Mouse (Mus musculus) left cerebral cortex, postnatal 4 days (tissue): Measurements from ENCODE around the gene Adap1. TPM values are rescaled to one million over a fixed set of nuclear protein-coding genes. Genes with fewer than 3 reads are reported as not detected.

ENCODE experiments used
- DNase-seq: peaks from one replicate; pipeline ENCODE4 v3.0.0-alpha.2; 2022
- intact Hi-C: fragments of 180-260 bp; cut with DNase I; formaldehyde crosslinking; loops from one replicate; pipeline ENCODE4 v1.15.1; 2025
- total RNA-seq, 2 experiments: library from RNA; stranded (reverse); gene quantifications; 2 replicates each; pipeline ENCODE4 v1.2.3; 2021

Adap1 gene
- total RNA-seq: 100 to 1,000 TPM; 219 to 247 TPM

GRCm38 (mm10) chr5:139325395-139325966, at the start of gene Adap1:
Adap1 (minus strand) TSS chr5:139325622.
- intact Hi-C loops: no loop called here
- peak; percentile 41 for DNase-seq

DNA sequence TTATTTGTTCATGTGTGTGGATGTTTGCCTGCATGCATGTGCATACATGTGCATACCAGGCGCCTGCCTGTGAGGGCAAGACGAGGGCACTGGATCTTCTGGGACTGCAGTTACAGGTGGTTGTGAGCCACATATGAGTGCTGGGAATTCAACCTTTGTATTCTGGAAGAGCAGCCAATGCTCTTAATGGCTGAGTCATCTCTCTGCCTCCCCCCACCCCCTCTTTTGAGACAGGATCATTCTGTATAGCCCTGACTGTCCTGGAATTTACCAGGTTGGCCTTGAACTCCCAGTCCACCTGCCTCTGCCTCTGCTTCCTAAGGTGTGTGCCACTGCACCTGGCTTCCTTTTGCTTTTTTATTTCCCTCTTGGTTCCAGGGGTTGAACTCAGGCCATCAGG, 49.4 kb upstream of the Adap1 start:
- DNase-seq: no peak
- intact Hi-C loops: no loop called here

DNA sequence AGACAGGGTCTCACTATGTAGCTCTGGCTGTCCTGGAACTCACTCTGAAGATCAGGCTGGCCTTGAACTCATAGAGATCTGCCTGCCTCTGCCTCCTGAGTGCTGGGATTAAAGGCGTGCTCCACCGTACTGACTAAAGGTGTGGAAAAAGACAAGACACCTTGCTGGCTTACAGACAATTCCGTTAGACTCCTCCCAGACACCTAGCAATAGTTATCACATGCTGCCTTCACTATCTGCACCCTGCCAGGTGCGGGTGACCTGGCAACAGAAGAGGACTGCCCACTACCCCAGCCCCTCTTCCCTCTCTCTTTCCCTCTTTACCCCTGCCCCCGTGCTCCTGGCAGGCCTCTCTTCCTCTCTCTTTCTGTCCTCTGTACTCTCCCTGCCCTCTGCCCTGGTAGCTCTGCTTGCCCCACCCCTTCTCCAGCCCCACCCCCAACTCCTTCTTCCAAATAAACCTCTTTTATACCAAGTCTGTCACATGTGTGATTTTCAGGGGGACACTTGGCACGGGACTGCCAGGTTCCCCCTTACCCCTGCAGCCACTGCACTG, 48.5 kb upstream of the Adap1 start:
- no peak for DNase-seq
- intact Hi-C loops: no loop called here

DNA sequence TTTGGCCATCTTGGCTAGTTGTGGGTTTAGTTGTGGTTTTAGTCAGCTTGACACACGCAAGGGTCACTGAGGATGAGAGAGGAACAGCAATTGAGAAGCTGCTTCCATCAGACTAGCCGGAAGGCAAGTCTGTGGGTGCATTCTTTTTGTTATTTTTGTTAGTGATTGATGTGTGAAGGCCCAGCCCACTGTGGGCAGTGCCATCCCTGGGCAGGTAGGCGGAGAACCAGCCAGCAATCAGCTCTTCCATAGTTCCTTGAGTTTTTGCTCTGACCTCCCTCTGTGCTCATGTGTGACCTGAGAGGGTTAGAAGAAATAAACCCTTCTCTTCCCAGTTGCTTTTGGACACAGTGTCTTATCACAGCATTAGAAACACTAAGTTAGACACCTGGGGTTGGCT, 47.7 kb upstream of the Adap1 start:
- no peak for DNase-seq
- intact Hi-C loops: no loop called here

DNA sequence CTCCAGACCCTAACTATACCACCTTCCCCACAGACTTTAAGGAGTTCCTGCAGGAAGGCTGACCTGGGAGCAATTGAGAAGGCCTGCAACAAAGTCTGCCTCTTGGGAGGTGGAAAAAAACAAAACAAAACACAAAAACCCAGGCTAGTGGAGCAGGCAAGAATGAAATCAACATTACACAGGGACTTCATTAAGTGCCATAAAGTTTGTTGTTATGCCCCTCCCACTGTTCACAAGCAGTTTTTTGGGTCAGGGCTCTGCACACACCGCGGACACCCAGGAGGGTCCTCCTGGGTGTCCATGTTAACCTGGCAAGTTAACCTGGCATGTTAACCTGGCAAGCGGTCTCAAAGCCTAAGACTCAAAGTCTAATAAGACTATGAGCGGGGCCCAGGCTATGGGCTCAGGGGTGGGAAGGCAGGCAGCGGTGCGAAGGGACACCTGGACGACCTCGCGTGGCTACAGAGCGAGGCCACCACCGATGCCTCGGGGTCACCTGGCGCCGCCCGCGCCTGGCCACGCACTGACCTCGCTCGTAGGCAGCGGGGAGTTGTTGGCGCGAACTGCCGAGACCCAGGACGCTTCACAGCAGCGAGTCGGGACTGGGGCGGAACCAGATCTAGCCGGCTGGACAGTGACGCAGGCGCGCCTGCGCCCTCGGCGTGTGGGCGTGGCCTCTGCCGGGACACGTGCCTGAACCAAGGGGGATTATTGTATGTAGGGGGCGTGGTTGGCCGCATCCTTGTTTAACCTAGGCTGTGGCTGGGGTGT, 46.4 kb upstream of the Adap1 start:
- peak; percentile 93 for DNase-seq
- intact Hi-C loops: no loop called here

DNA sequence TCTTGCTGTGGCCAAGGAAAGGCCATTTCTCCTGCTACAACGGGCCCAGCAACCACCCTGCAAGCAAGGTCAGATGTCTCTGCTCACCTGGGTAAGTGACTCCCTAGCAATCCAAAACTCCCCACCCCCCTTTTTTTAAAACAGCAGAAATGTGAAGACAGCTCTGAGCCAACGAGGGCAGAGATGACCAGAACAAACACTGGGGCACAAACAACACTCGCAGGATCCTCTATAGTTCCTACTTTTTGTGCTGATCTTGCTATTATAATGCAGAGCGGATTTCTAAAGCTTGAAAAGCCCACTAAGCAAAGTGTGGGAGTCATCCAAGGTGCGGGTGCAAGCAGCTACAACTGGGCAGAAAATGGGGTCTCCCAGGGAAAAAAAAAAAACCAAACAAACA, 45.7 kb upstream of the Adap1 start:
- intact Hi-C loops: no loop called here
- DNase-seq: no peak

GRCm38 (mm10) chr5:139370336-139370735, 44.9 kb upstream of the Adap1 start:
- intact Hi-C loops: no loop called here
- no peak for DNase-seq

GRCm38 (mm10) chr5:139368638-139369320, 43.4 kb upstream of the Adap1 start:
- intact Hi-C loops: no loop called here
- no peak for DNase-seq

- no peak for DNase-seq
- intact Hi-C loops: no loop called here
These were observed 42.5 kb upstream of the Adap1 start for GRCm38 (mm10) chr5:139367884-139368458.

- intact Hi-C loops: no loop called here
- DNase-seq: no peak
These were observed 41.1 kb upstream of the Adap1 start for GRCm38 (mm10) chr5:139366484-139366883.

GRCm38 (mm10) chr5:139365827-139366226, 40.4 kb upstream of the Adap1 start:
- no peak for DNase-seq
- intact Hi-C loops: no loop called here

DNA sequence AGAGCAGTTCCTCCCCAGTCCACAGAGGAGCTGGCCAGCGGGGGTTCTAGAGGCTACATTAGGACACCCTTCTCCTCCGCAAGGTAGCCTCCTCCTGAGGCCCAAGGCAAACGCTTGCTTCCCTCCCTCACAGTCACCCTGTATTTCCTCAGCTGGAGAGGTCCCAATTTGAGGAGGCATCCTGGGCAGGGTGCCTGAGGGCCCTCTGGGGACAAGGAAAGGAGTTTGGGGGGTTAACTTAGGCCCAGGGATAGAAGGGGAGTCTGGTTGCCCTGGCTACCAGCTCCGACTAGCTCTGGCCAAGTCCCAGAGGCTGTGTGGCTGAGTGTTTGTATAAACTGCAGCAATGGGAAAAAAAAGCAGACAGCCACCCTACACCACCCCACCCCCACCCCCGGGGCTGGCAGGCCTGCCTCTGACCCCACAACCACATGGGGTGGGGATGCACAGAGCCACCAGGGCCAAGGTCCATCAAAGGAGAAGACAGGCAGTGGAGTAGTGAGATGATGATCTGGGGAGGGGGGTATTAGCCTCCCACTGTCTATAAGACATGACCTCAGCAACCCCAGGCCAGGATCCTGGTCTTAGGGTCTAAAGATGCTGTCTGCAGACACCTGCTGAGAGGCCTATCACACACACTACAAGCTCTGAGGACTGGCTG, 39.6 kb upstream of the Adap1 start:
- DNase-seq: no peak
- intact Hi-C loops: loop anchor here (5.0 kb wide), 1 partner anchor 102 kb away; no protein-coding TSS in a partner anchor

DNA sequence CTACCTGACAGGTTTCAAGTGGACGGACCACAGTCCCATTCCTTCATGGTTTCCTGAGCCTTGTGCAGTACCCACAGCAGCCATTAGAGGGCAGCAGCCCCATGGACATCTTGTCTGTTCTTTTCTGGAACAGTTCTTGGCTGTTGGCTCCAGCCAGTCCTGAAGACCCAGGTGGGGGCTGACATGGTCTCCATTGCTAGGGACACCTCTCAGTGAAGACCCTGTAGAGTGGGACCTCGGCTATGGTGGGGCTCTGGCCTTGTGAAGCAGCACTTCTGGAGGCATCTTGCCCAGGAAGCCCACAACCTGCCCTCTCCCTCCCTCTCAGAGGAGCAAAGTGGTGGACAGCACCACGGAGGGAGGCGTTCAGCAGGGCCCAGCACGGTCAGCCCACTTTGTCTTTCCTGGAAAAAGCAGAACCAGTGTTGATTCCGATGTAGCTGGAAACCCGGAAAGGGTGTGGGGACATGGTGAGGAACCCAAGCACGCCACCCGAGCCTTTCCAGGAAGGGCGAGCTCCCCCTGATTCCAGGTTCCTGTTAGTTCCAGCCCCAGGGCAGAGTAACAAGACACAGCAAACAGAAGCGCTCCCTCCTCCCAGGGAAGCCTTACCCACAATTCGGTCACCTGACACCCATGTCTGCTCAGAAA, 39.0 kb upstream of the Adap1 start:
- intact Hi-C loops: loop anchor here (5.0 kb wide), 1 partner anchor 103 kb away; no protein-coding TSS in a partner anchor
- DNase-seq: peak; percentile 92

- DNase-seq: no peak
- intact Hi-C loops: loop anchor here (5.0 kb wide), 1 partner anchor 103 kb away; no protein-coding TSS in a partner anchor
These were observed 38.4 kb upstream of the Adap1 start for GRCm38 (mm10) chr5:139363858-139364257.

DNA sequence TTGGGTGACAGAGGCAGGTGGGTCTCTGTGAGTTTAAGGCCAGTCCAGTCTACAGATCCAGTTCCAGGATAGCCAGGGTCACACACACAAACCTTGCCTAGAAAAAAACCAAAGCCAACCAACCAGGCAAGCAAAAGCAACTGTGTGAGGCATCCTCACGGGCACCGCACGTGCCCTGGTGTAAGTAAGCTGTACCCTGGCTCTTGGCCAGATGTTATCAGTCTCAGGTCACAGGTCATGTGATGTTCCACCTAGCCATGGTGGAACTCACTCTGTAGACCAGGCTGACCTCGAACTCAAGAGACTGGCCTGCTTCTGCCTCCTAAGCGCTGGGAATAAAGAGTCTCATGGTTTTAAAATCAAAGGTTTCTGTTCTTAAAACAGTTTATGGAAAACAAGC, 33.8 kb upstream of the Adap1 start:
- DNase-seq: no peak
- intact Hi-C loops: no loop called here

DNA sequence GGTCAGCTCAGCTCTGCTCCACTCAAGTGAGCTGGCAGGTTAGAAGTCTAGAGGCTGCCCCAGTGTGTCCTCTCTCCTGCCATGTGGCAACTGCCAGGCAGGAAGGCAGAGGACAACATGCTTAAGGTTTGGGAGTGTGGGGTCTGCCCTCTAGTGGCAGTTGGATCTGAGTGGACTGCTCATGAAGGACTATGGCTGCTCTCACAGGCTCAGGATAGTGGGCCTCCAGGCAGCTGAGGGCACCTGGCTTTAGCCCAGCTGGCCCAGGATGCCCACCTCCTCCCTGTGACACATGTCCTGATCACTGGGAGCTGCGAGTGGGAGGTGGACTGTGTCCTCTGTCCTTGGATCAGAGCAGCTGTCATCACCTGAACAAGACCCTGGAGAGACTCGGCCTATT, 33.2 kb upstream of the Adap1 start:
- intact Hi-C loops: no loop called here

GRCm38 (mm10) chr5:139355235-139355772, 29.9 kb upstream of the Adap1 start:
- intact Hi-C loops: no loop called here
- DNase-seq: peak; percentile 82

More for the DNA sequence above, 33.2 kb upstream of the Adap1 start:
- peak; percentile 61 for DNase-seq

DNA sequence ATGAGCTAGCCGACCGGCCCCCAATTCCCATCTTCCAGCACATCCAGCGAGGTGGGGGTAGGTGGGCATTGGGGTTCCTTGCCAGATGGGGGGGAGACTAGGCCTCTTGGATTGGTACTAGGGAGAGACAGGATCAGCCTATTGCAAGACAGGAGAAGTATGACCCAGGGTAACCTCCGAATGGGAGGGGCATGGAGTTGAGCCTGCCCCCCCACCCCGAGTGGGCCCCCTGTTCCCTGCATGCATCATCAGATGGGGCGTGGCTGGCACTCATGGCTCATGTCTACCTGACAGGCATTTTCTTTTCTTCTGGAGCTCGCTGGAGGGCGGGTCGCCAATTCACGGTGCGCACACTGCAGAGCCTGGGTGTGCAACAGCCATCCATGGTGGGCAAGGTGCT, 28.5 kb upstream of the Adap1 start:
- intact Hi-C loops: no loop called here
- no peak for DNase-seq

GRCm38 (mm10) chr5:139353496-139353895, 28.1 kb upstream of the Adap1 start:
- no peak for DNase-seq
- intact Hi-C loops: no loop called here

GRCm38 (mm10) chr5:139352317-139352716, 26.9 kb upstream of the Adap1 start, which contains the start of gene Cyp2w1:
Cyp2w1 (plus strand) TSS chr5:139352617.
- DNase-seq: no peak
- intact Hi-C loops: no loop called here
